Mouse (Mus musculus) WW6 (cell line): ENCODE measurements around the gene Zfp524.

Source experiments
- DNase-seq: peaks from one replicate; pipeline ENCODE4 v3.0.0-alpha.2; 2013; ENCODE audit warnings: low read depth, low spot score

The Zfp524 gene

DNA sequence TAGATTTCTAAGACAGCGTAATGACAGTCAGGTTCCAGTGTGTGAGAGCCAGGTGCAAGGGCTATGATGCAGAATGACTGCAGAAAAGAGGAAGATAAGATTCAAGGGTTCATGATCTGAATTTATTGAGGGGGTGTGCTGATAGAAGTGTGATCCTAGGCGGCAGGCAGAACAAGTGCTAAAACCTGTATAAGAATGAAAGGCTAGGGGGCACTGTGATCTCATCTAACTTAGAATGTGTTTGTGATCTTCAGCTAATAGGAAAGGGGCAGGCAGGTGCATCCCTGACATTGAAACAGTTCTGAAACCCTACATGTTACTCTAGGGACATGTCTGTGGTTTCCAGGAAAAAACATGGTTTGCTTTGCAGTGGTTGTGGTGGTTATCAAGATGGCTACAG is 31.9 kb downstream of the Zfp524 start:
- DNase-seq = no peak

DNA sequence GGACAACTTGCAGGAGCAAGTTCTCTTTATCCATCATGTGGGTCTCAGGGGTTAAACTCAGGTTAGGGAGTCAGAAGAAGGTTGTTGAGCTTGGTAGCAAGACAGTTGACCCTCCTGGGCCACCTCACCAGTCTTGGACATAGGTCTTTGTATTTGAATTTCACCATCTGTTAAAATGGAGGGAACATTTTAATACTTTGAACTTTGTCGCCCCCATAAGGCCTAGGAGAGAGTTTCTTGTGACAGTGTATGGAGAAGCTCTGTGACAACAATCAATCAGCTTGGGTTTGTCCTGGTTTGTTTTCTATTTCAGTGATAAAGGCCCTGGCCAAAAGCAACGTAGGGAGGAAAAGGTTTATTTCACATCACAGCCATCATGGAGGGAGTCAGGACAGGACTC is 33.1 kb downstream of the Zfp524 start:
- no peak for DNase-seq

DNA sequence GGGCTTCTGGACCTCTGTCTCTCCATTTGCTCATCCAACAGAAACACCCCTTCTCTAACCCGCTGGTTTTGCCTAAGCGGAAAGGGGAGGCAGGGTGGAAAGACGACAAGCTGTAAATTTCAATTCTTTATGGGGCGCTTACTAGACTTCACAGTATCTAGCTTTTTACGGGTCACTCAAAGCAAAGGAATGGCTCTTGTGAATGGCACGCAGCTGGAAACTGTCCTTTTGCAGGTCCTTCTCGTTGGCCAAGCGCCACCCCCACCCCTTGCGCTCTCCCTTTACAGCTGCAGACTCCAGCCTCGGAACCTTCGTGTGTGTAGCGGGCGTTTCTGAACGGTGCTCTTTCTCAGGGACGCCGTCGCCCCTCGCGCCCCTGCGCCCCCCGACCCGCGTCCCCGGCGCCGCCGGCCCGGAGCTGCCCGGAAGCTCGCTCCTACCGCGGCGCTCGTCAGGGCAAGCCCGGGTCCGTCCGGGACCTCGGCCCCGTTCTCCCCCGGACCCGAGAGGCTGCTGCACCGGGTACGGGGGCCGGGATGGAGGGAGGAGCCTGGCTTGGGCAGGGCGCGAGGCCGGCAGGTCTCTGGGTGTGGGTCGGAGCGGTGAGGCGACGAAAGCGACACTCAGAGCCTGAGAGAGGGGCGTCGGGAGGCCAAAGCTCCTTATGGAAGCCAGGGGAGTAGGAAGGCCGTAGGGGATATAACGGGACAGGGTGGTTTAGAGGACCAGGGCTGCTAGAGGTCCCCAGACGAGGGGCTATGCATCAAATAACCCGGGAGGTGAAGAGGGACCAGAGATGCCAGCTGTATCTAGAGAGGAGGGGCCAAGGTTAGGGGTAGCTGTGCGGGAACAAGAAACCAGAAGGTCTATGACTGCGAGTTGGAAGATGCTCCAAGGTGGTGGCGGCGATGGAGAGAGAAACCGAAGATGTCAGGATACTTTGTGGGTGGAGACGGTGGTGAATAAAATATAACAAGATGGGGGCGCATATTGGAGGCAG is 37.3 kb downstream of the Zfp524 start, which contains the start of gene Zfp580:
TSS of gene Zfp580 (plus strand) at position 346 of the 1,000 bp plus-strand sequence.
- DNase-seq = peak; percentile 45

DNA sequence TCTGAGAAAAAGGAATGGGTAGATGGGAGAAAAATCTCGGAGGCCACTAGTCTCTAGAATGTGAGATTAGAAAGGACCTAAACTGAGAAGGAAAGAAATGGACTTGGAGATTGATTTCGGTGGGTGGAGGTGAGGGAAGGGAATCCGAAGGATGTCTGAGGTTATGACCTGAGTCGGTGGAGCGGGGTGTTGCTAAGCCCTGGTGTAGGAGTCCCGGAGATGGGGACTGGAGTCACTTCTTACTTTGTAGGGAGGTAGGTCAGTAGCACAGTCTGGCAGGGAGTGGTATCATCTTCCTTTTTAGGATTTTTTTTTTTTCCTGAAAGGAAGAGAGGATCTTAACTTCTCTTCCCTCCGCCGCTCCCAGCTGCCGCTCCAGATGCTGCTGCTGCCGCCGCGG is 38.2 kb downstream of the Zfp524 start:
- DNase-seq = no peak

DNA sequence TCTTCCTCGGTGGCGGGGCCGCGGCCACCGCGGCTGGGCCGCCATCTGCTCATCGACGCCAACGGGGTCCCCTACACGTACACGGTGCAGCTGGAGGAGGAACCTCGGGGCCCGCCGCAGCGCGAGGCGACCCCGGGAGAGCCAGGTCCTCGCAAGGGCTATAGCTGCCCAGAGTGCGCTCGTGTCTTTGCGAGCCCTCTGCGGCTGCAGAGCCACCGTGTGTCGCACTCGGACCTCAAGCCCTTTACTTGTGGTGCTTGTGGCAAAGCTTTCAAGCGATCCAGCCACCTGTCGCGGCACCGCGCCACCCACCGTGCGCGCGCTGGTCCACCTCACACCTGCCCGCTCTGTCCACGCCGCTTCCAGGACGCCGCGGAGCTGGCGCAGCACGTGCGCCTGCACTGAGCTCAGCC is 38.7 kb downstream of the Zfp524 start:
- DNase-seq = no peak

DNA sequence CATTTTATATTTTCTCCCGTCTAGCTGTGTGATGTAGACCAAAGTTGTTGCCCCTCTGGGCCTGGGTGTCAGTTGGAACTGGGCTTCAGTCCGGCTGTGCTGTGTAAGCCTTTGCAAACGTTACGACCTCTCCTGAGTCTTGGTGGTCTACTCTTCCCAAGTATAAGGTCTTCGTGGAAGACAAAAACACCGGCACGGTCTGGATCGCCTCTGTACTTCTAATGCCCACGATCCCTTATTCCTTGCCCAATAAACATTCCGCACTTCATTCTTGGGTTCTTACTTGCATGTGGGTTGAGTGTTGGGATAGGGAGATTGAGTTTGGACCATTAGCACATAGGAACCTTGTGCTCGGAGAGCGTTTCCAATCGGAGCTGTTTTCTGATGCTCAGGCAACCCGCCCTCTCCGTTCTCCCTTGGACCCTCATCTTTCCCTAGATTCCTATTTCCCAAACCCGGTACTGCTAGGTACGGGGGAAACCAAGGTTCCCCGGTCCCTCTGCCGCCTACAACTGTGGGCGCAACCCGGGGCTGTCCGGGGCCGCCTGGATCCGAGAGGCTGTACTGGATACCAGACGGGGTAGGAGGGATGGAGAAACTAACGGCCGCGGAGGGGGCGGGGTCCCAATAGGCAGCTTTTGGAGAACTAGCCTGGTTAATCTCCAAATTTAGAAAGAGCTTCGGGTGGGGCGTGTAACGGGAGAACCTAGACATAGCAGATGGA is 39.4 kb downstream of the Zfp524 start:
- DNase-seq = no peak

DNA sequence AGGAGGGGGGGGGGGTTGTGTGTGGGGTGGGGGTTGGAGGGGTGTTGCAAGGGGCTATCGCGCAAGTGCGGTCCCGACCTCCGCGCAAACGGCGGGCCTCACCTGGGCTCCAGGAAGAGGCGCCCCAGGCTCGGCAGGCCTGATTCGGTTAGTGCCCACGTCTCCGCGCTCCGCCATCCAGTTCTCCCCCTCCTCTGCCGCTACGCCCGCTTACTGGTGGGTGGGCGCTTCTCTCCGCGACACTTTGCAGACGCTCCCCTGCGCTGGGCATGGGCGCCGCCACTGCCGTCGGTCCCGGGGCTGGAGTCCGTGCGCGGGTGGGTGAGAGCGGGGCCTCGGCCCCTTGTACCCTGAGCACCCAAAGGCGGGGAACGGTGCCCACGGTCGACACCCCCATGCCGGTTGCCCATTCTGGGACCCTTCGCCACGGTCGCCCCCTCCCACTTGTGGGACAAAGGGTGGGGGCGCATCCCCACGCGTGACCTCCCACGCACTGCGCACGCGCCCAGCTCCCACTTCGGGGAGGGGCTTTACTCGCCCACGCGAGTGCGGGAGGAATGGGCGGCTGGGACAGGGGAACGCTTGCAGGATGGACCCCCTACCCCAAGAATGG is 42.5 kb downstream of the Zfp524 start:
- no peak for DNase-seq

DNA sequence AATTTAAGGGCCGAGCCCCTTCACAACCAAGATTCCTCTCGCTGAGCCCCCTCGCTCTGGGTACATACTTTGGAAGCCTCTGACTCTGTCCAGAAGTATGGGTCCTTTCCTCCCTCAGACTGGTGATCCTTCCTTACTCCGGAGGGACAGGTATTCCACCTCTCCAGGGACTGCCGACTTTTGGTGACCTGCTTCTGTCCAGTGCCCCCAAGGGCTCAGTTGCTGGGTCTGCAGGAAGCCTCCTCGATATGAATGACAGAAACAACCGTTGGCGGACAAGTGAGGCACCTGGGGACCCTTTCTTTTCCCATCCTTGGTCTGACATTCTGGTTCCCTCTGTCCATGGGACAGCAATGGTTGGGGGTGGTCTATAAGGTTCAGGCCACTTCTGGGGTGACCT is 43.2 kb downstream of the Zfp524 start:
- DNase-seq = no peak

DNA sequence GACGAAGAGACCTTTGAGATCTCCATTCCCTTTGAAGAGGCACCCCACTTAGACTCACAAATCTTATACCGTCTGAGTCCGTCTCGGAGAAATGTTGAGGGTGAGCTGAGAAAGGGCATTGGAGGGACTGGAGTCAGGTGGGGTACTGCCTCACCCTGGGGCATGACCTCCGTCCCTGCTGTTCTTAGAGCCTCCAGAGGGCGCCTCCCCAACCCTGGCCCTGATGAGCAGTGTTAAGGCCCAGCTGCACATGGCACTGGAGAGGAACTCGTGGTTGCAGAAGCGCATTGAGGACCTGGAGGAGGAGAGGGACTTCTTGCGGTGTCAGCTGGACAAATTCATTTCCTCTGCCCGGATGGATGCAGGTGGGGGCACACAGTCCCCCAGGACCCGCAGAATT is 43.6 kb downstream of the Zfp524 start:
- no peak for DNase-seq

DNA sequence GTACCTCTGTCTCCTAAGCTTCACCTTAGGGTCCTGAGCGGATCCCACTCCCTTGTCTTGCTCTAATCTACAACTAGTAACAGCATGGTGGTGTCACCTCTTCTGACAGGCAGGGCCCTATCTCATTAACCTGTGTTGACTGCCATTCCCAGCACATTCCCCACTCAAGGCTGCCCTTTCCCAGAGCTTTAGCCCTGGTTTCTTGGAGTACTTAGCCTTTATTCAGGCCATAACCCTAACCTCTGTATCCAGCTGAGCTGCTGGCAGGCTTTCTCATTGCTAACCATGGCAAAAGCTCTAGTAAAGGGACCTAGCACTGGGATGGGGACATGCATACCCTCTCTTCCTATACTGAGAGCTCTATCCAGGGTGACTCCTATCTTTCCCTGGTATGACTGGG is 44.4 kb downstream of the Zfp524 start:
- DNase-seq = no peak

DNA sequence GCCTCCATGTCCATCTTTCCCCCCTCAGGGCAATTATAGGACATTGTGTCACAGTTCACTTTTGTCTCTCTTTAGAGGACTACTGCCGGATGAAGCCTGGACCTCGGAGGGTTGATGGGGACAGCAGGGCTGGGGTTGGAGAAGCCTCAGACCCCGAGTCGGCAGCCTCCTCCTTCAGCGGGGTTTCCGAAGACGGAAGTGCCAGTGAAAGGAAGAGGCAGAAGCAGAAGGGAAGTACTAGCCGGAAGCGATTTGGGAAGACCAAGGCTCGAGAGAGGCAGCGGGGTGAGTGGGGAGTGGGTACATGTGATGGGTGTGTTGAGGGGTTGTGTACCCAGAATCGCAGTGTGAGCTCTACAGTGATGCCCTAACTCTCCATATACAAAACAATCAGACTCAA is 45.2 kb downstream of the Zfp524 start:
- DNase-seq = no peak

DNA sequence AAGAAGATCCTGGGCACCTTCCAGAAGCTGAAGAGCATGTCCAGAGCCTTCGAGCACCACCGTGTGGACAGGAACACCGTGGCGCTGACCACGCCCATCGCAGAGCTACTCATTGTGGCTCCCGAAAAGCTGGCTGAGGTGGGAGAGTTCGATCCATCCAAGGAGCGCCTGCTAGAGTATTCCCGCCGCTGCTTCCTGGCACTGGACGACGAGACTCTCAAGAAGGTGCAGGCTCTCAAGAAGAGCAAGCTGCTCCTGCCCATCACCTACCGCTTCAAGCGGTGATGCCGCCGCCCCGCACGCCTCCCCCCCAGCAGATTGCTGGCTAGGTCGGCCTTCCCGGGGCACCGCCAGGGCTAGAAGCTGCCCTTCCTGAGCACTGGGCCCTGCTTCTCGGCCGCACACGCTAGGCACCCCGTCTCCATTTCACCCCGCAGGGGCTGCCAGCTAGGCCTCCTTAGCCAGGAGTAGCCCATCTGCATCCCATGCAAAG is 46.1 kb downstream of the Zfp524 start:
- DNase-seq = no peak

DNA sequence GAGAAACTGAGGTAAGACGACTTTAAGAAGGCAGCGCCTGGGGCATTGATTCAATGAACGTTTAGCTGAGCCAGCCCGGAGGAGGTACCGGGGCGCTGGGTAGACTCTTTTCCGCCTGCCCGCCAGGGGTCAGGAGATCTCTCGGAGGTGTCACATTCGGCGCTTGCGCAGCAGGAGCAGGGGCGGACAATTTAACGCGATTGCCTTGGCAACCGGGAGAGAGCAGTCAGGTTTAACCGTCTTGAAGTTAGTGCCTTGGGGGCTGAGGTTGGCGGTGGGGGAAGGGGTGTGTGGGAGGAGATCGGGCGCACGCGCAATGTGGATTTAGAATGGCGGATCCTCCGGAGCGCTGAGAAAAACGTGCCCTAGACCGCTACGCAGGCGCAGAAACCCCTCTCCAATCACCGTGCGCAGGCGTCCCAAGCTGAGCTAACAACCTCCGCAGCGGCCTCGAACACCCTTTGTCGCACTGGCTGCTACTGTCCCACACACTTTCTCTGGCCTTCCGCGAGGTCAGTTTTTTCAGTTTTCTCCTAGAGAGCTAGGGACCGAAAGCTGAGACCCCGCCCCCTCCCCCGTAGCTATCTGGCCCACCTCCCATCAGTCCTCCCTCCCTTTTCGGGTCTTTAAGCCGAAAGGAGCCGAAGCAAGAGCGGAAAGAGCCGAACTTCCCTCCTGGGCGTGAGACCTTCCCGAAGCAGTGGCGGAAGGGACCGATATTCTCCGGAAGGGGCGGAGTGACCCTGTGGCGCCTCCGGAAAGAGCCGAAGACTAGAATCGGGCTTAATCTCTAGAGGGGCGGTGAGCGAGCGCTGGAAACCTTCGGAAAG is 46.9 kb downstream of the Zfp524 start:
- peak; percentile 91 for DNase-seq

DNA sequence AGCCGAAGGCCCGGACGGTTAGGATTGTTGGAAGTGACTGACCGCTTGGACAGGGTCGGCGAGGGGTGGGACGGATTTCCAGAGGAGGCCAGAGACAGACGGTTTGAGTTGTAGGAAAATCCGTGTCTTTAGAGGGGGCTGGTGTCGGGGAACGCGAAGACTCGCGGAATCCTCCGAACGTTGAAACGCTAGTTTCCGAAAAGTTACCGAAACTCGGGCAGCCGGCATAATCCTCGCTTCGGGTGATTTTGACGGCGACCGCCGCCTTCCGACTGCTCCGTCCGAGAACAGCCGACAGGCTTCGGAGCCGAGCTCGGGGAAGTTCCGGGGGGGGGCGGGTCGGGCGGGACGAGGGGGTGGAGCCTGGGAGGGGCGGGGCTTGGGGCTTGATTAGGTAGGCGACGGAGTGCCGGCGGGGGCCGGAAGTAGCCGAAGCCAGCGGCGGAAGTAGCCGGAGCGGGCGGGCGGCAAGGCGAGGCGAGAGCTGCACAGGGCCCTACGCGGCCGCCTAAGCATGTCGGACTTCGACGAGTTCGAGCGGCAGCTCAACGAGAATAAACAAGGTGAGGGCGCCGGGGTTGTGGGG is 47.7 kb downstream of the Zfp524 start, which contains the start of gene U2af2:
TSS of gene U2af2 (plus strand) at position 370 of the 586 bp plus-strand sequence.
- DNase-seq = no peak

DNA sequence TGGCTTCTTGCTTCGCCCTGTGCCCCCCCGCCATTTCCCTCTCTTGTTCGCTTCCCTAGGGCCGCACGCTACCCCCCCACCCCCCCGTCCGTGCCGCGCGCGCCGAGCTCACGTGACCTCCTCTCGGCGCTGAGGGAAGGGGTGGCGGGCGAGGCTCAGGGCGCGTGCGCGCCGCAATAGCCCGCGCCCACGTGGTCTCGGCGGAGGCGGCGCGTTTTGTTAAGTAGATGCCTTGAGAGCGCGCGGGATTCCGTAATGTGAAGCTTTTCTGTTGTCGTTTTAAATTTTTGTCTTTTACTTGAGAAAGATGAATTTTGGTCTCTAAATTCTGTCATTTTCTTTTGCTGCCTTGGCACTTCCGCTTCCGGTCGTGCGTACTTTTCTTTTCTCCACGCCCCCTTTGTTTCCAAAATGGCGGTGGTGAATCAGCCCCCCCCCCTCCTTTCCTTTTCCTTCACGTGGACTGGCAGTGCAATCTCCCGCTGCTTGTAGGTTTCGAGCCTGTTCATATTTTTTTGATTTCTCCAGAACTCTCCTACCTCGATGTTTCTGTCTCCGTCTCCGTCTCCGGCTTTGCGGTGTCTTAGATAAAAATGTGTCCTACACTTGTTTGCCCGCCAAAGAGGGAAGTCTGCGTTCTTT is 48.3 kb downstream of the Zfp524 start:
- DNase-seq = no peak

DNA sequence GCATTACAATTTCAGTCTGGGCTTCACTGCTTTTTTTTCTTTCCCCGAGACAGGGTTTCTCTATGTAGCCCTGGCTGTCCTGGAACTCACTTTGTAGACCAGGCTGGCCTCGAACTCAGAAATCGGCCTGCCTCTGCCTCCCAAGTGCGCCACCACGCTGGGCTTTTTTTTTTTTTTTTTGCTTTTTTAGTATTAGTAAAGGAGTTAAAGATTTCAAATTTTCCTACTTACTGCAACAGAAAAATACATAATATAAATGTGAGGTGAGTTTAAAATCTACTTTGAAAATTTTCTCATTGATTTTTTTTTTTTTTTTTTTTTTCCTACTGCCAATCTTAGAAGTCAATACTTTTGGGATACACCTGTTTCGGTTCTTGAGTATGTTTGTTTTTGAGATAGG is 50.7 kb downstream of the Zfp524 start:
- no peak for DNase-seq
